Mouse (Mus musculus): ENCODE data around the gene Tmtc1. TPM values are rescaled to one million over a fixed set of nuclear protein-coding genes. Genes with fewer than 3 reads are reported as not detected.
A peak's percentile ranks its signal among the peaks of the same experiment; 100 is the strongest.

The Tmtc1 gene
- total and polyA plus RNA-seq, 2 experiments from 2014 or later = 2.4 to 45.4 TPM

DNA sequence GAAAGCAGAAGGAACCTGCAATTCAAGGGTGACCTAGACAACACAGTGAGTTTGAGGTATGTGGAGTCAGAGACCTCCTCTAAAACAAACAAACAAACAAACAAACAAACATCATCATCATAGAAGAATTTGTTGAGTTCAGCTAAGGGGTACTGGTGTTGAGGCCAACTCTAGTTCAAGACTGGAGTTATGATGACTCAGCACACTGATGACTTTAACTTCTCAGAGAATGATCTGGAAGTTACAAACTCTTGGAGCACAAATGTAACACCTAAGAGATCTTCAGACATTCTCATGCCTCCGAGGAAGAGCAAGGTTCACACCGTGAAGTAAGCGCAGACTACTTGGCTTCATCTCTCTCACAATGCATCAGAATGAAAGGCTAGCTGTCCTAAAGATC, 28.1 kb upstream of the Tmtc1 start:
- Histone ChIP-seq H3K4me2 (ENCODE audit: low read depth, low read length) (no peak overlapping the region), H3K4me1 (ENCODE audit: insufficient read depth, low read length) (no peaks in the 10 kb centered on the region), H3K9ac (replicated peaks; ENCODE audit: low read length) (no peak overlapping the region), H3K27me3 (ENCODE audit: insufficient read depth, low read length) (no peaks in the 10 kb centered on the region), H3K36me3 (ENCODE audit: insufficient read depth, low read length) (no peaks in the 10 kb centered on the region), H3K4me3 (ENCODE audit: low read length) (no peak overlapping the region), H3K27ac (no peak overlapping the region), H3K9me3 (ENCODE audit: low read length) (no peaks in the 10 kb centered on the region)
- TF ChIP-seq CTCF (IDR thresholded peaks at IDR 0.05; ENCODE audit: low read depth) = no peak
- over 99% methylated on average over 3 of the region's 3 CpGs for WGBS
- DNase-seq (ENCODE audit: low spot score) (no peak), ATAC-seq (no peak)

DNA sequence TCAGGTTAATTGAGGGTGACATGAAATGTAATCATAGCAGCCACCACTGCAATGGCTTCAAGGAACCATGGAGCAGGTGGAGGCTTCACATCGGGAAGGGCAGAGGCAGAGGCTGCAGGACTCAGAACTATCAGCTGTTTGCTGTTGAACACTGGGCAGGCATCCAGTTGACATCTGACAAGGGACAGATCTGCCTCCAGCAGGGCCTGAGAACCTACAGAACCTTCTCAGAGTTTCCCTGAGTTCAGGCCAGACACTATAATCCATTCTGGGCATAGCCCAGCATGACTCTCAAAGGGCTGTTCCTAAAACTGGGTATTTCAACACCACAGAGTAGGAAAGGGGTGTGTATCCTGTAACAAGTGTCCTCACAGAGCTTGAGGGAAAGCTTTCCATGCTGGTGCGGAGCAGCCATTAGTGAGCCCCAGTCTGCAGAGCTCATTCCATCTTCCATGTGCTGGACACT, 23.8 kb upstream of the Tmtc1 start:
- H3K4me1 ChIP-seq (ENCODE audit: insufficient read depth, low read length) = no peaks in the 10 kb centered on the region
- H3K9ac ChIP-seq (replicated peaks; ENCODE audit: low read length) = no peak overlapping the region
- H3K27me3 ChIP-seq (ENCODE audit: insufficient read depth, low read length) = no peaks in the 10 kb centered on the region
- H3K4me2 ChIP-seq (ENCODE audit: low read depth, low read length) = no peak overlapping the region
- no peaks in the 10 kb centered on the region for H3K36me3 ChIP-seq (ENCODE audit: insufficient read depth, low read length)
- ATAC-seq = peak; percentile 47; the same call in 1 of the 2 replicates
- TF ChIP-seq CTCF (IDR thresholded peaks at IDR 0.05; ENCODE audit: low read depth) = no peak
- H3K4me3 ChIP-seq (ENCODE audit: low read length) = no peak overlapping the region
- 58% methylated on average over 2 of the region's 2 CpGs for WGBS
- no peaks in the 10 kb centered on the region for H3K9me3 ChIP-seq (ENCODE audit: low read length)
- peak; percentile 37 for DNase-seq (ENCODE audit: low spot score)
- H3K27ac ChIP-seq = no peak overlapping the region

DNA sequence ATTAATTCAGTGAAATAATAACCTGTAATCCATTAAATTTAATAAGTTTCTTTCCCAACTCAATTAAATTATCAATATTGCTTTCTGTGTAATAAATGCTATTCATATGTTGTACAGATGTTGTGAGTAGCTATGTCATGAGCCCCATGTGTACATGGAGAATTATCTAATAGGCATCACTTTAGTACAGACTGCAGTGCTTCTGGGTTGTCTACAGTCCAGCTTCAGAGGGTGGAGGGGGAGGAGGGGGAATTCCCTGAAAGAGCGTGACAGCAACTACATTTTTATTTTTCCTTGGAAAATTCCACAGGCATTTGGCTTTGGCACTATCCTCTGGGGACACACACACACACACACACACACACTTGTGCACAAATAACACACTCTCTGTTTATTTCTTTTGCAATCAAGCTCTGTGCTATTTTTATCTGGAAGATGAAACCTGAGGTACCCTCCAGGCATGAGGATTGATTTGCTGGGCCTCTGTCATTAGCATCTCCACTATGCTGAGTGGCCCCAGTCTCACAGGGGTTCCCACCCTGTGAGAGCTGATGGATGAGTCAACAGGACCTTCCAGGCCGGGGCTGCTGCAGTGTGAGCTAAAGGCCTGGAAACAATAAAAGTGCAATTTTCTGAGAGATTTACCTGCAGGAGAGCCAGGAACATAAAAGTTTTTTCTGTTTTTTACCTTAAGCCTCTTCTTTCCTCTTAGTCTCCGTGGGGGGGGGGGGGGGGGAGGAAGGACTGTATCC, 23.2 kb upstream of the Tmtc1 start:
- DNase-seq (ENCODE audit: low spot score) = peak; percentile 9
- no peak for ATAC-seq

DNA sequence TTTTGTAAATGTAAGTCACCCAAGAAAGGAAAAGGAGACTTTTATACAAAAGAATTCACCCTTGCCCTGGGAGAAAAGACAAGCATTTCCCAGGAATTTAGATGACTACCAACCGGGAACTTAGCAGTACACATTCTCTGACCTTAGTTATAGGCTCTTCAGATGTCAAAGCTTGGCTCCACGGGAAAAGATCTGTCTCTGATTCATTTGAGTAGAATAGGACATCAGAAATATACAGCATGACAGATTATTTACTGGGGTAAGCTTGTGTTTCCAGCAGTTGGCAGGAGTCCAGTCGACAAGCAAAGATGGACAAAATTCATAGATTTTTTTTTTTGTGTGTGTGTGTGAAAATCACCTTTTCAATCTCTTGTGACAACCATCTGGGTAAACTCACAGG, 15.4 kb upstream of the Tmtc1 start:
- WGBS = 65% methylated on average over 3 of the region's 3 CpGs
- Histone ChIP-seq H3K4me1 (ENCODE audit: insufficient read depth, low read length) (no peaks in the 10 kb centered on the region), H3K27me3 (ENCODE audit: insufficient read depth, low read length) (no peaks in the 10 kb centered on the region), H3K4me3 (ENCODE audit: low read length) (no peak overlapping the region), H3K27ac (no peak overlapping the region), H3K4me2 (ENCODE audit: low read depth, low read length) (no peak overlapping the region), H3K9ac (replicated peaks; ENCODE audit: low read length) (no peak overlapping the region), H3K36me3 (ENCODE audit: insufficient read depth, low read length) (no peaks in the 10 kb centered on the region), H3K9me3 (ENCODE audit: low read length) (peaks cover 6% of the 10 kb centered on the region; the same call in 1 of the 2 replicates)
- DNase-seq (ENCODE audit: low spot score) (no peak), ATAC-seq (no peak)
- TF ChIP-seq CTCF (IDR thresholded peaks at IDR 0.05; ENCODE audit: low read depth) = no peak

More for the DNA sequence above, 23.2 kb upstream of the Tmtc1 start:
- no peaks in the 10 kb centered on the region for H3K36me3 ChIP-seq (ENCODE audit: insufficient read depth, low read length)
- WGBS = 32% methylated on average over 3 of the region's 3 CpGs
- no peaks in the 10 kb centered on the region for H3K4me1 ChIP-seq (ENCODE audit: insufficient read depth, low read length)
- TF ChIP-seq CTCF (IDR thresholded peaks at IDR 0.05; ENCODE audit: low read depth) = no peak
- H3K9me3 ChIP-seq (ENCODE audit: low read length) = no peaks in the 10 kb centered on the region
- H3K4me2 ChIP-seq (ENCODE audit: low read depth, low read length) = no peak overlapping the region
- H3K27me3 ChIP-seq (ENCODE audit: insufficient read depth, low read length) = no peaks in the 10 kb centered on the region
- H3K27ac ChIP-seq = no peak overlapping the region
- H3K4me3 ChIP-seq (ENCODE audit: low read length) = no peak overlapping the region
- H3K9ac ChIP-seq (replicated peaks; ENCODE audit: low read length) = no peak overlapping the region

DNA sequence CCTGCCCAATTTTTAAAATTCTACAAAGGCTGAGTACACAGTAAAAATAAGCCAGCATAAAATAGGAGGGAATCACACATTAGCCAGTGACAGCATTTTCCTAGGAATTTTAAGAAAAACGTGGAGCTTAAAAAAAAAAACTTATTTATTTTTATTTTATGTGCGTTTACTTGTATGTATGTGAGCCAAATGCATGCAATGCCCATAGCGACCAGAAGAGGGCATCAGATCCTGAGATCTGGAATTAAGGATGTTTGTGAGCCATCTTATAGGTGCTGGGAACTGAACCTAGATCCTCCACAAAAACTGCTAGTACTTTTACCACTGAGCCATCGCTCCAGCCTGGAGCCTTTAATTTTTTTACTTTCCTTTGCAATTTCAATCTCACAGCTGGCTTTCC, 11.3 kb upstream of the Tmtc1 start:
- Histone ChIP-seq H3K27ac (no peak overlapping the region), H3K9ac (replicated peaks; ENCODE audit: low read length) (no peak overlapping the region), H3K4me2 (ENCODE audit: low read depth, low read length) (no peak overlapping the region), H3K36me3 (ENCODE audit: insufficient read depth, low read length) (no peaks in the 10 kb centered on the region), H3K27me3 (ENCODE audit: insufficient read depth, low read length) (no peaks in the 10 kb centered on the region), H3K4me1 (ENCODE audit: insufficient read depth, low read length) (no peaks in the 10 kb centered on the region), H3K9me3 (ENCODE audit: low read length) (peaks cover 6% of the 10 kb centered on the region; the same call in 1 of the 2 replicates), H3K4me3 (ENCODE audit: low read length) (no peak overlapping the region)
- TF ChIP-seq CTCF (IDR thresholded peaks at IDR 0.05; ENCODE audit: low read depth) = peak; percentile 39; the same call in 1 of the 2 replicates
- ATAC-seq (no peak), DNase-seq (ENCODE audit: low spot score) (no peak)
- WGBS = 73% methylated on average over 4 of the region's 4 CpGs

DNA sequence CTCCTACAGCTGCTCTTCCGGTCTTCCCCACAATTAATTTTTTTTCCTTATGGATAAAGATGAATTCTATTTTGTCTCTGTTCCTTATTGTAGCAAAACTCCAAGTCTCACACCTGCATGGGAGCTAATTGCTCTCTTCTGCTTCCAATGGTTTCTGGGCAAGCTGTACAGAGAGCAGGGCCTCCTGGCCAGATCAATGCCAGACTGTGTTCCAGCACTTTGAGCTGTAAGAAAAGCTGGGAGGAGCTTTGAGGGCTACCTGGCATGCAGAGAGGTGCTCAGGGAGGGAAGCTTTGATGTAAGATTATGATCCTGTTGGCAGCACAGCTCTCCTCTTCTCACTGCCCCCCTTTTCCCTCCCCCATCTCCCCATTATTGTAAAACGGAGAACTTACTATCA, 10.6 kb upstream of the Tmtc1 start:
- Histone ChIP-seq H3K27ac (no peak overlapping the region), H3K4me1 (ENCODE audit: insufficient read depth, low read length) (no peaks in the 10 kb centered on the region), H3K4me2 (ENCODE audit: low read depth, low read length) (no peak overlapping the region), H3K36me3 (ENCODE audit: insufficient read depth, low read length) (no peaks in the 10 kb centered on the region), H3K4me3 (ENCODE audit: low read length) (no peak overlapping the region), H3K9me3 (ENCODE audit: low read length) (peaks cover 6% of the 10 kb centered on the region; the same call in 1 of the 2 replicates), H3K9ac (replicated peaks; ENCODE audit: low read length) (no peak overlapping the region), H3K27me3 (ENCODE audit: insufficient read depth, low read length) (no peaks in the 10 kb centered on the region)
- ATAC-seq (no peak), DNase-seq (ENCODE audit: low spot score) (no peak)
- 82% methylated on average over 2 of the region's 2 CpGs for WGBS
- TF ChIP-seq CTCF (IDR thresholded peaks at IDR 0.05; ENCODE audit: low read depth) = no peak

DNA sequence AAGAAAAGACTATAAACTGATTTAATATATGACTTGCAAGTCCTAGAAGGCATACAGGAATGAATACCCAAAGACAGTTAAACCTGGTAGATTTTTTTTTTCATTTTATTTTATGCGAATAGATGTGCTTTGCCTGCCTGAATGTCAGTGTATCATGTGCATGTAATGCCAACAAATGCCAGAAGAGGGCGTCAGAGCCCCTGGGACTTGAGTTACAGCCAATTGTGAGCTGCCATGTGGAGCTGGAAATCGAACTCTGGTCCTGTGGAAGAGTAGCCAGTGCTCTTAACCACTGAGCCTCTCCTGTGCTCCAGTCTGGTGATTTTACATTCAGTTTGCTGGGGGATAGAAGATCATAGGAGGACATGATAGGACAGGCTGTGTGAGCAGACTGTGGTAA, 4.0 kb upstream of the Tmtc1 start:
- peak; percentile 26 for TF ChIP-seq CTCF (IDR thresholded peaks at IDR 0.05; ENCODE audit: low read depth)
- H3K4me3 ChIP-seq (ENCODE audit: low read length) = no peak overlapping the region
- no peak for ATAC-seq
- H3K36me3 ChIP-seq (ENCODE audit: insufficient read depth, low read length) = no peaks in the 10 kb centered on the region
- WGBS = 62% methylated on average over 3 of the region's 3 CpGs
- 0 out of 2 replicates have a peak, but pooled peaks cover under 1% of the 10 kb centered on the region for H3K4me1 ChIP-seq (ENCODE audit: insufficient read depth, low read length)
- DNase-seq (ENCODE audit: low spot score) = no peak
- no peak overlapping the region for H3K27ac ChIP-seq
- H3K9me3 ChIP-seq (ENCODE audit: low read length) = no peaks in the 10 kb centered on the region
- no peaks in the 10 kb centered on the region for H3K27me3 ChIP-seq (ENCODE audit: insufficient read depth, low read length)
- no peak overlapping the region for H3K9ac ChIP-seq (replicated peaks; ENCODE audit: low read length)
- H3K4me2 ChIP-seq (ENCODE audit: low read depth, low read length) = no peak overlapping the region
